Mouse (Mus musculus) thymus, postnatal 10 days (tissue): ENCODE data around the gene Cav2.

Experiments used
- DNase-seq, 2 experiments: peaks; one replicate each; pipeline ENCODE4 v3.0.0; 2021; ENCODE audit warnings: low spot score in 2 of 2

Cav2 gene

GRCm38 (mm10) chr6:17280939-17281756 lies at the start of gene Cav2:
Gene Cav2, plus strand, starts transcription at chr6:17281185.
- peak in 1 of 2 experiments; percentile 12 for DNase-seq

- DNase-seq: no peak
These were observed 41.3 kb upstream of the Cav2 start for GRCm38 (mm10) chr6:17239693-17240092.

DNA sequence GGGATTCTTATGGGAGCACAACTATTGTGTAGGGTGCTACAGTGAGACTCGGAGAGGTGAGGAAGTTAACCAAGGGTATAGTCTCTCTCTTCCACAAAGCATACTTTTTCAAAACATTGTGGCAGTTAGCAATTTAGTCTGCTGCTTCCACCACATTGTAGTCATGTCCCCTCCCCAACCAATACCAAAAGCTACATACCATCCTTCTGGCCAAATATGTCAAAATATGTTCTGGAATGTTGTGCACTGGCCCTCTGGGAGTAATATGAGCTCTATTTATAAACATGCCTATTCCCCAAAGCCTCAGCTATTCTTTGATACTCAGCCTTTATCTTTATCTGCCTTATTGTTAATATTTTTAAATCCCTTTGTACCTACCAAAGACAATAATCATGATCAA lies 40.0 kb upstream of the Cav2 start:
- DNase-seq: no peak

- DNase-seq: no peak
These were observed 34.0 kb upstream of the Cav2 start for GRCm38 (mm10) chr6:17246959-17247358.

DNA sequence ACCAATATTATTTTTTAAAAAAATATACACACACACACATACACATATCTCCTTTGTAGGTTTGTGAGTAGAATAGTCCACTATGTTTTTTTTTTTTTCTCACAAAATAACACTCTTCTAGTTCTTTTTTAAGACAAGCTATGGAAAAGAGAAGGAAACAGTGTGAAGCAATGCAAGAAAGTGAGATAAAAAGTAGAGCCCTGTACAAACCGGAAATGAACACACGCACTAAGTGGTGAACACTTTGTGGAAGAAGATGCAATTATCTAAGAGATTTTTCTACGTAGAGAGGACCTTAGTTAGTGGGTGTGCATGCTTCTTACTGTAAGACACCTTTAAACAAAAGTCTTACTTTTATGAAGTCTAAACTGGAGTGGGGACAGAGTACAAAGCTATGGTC lies 33.3 kb upstream of the Cav2 start:
- DNase-seq: no peak

GRCm38 (mm10) chr6:17248241-17248640 lies 32.7 kb upstream of the Cav2 start:
- no peak for DNase-seq

DNA sequence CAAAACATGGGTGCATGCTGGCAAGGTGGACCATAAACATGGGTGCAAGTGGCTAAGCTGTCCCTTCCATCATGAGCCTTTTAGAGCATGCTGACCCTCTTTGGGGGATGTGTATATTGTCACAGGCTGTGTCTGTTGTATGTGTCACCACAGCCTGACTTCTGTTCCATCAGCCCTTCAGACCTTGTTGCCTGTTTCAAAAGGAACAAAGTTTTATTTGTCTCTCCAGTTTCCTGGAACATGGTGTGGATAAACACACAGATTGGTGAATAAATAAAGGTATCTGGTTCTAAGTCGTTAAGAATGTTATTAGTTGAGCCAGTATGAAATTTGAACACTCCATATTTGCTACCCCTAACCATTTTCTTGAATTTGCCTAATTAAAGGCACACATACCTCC lies 29.0 kb upstream of the Cav2 start:
- DNase-seq: no peak

DNA sequence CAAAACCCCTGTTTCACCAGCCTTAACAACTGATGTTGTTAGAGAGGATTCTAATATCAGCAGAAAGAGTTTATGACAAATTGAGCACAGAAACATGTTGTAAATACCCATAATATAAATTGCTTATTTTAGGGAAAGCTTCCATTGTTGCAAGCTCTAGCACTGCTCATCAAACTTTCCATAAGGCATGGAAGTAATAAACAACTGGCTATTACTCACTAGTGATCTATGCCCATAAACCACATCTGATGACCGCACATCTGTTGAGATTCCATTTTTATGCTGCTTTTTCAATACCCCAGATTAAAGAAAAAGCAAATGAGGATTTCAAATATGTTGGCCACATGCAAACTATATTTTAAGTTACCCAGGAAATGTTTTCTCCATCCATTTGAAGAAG lies 22.8 kb upstream of the Cav2 start:
- DNase-seq: no peak

DNA sequence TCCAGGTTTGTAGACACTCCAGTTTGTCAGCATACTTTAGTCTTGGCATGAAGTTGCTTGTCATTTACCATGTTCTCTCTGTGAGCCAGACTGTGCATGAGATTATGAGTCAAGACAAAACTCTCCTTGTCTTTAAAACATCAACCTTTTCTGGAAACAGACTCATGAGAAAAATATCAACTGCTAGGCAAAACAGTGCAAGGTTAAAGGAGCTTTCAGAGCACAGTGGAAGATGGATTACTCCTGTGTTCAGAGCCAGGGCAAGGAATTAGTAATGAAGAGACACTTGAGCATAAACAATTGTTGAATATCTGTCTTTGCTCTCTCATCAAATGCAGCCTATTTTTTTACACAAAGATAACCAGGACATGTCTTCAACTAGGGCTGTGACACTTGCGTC lies 22.1 kb upstream of the Cav2 start:
- no peak for DNase-seq

DNA sequence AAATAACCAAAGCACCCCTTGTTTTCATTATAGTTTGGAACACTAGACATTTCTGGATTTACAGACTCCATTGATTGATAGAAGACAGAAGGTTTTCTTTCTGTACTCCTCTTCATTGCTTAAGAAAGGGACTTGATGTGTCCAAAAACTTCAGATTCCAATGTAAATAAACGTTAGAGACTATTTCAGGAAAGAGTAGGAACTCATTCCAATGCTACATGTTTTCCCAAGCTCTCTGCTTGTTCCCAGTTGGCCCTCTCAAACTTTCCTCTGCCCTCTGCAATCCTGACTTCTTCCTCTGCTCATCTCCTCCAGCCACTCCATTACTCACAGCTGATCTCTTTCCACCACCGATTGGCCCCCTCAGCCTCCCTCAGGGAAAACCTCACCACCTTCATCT lies 18.2 kb upstream of the Cav2 start:
- DNase-seq: no peak

- DNase-seq: no peak
These were observed 15.9 kb upstream of the Cav2 start for GRCm38 (mm10) chr6:17265043-17265442.

DNA sequence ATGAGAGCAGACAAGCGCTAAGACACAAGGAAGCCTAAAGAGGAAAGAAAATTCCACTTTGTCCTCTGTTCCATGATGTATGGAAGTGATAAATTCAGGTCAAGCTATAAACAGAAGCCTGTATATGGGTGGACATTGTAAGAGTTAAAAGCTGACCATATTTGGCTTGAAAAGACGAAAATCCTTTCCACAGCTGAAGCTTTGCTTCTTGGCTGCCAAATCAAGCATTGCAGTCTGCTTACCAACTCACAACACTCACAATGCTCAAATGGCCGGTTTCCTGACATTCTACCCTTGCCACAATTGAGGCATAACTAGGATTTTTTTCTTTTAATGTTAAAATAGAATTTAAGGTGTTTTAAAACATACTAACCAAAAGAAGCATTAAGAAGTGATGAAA lies 14.5 kb upstream of the Cav2 start:
- DNase-seq: no peak

DNA sequence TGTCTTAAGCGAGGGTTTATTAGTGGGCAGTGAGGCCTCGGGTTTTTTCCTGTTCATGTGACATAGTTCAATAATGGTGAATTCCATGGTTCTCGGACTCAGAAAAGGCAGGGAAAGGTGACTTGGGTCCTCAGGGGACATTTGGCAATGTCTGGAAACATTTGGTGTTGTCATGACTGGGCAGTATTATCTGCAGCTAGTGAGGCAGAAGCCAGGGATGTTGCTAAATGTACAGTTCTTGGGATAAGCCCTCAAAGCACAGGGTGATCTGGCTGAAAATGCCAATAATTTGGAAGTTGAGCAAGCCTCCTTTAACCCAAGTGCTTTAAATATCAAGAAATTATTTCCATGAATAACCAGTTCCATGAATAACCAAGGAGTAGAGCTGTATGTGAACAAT lies 2.6 kb upstream of the Cav2 start:
- DNase-seq: no peak

- no peak for DNase-seq
These were observed 740 bp downstream of the Cav2 start for GRCm38 (mm10) chr6:17281757-17282092.

- no peak for DNase-seq
These were observed 1.2 kb downstream of the Cav2 start for GRCm38 (mm10) chr6:17282159-17282558.

GRCm38 (mm10) chr6:17283834-17284233 lies 2.8 kb downstream of the Cav2 start:
- DNase-seq: no peak

DNA sequence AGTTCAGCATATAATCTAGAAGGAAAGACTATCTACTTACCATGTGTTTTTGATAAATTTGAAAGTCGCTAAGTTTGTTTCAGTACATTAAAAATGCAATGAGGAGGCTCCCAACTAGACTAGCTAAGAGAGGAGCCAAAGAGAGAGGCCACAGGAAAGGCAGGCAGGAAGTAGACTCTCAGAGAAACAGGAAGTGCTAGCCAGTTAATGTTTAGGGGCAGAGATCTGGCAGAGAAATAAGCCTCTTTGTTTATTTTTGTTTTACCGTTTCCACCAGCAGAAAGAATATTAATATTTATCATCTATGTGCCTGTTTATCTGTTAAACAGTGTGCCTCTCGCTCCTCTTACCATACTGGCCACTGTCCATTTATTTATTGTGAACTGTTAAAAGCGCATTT lies 5.4 kb downstream of the Cav2 start:
- DNase-seq: no peak

- no peak for DNase-seq
These were observed 14.1 kb downstream of the Cav2 start for GRCm38 (mm10) chr6:17295116-17295515.

DNA sequence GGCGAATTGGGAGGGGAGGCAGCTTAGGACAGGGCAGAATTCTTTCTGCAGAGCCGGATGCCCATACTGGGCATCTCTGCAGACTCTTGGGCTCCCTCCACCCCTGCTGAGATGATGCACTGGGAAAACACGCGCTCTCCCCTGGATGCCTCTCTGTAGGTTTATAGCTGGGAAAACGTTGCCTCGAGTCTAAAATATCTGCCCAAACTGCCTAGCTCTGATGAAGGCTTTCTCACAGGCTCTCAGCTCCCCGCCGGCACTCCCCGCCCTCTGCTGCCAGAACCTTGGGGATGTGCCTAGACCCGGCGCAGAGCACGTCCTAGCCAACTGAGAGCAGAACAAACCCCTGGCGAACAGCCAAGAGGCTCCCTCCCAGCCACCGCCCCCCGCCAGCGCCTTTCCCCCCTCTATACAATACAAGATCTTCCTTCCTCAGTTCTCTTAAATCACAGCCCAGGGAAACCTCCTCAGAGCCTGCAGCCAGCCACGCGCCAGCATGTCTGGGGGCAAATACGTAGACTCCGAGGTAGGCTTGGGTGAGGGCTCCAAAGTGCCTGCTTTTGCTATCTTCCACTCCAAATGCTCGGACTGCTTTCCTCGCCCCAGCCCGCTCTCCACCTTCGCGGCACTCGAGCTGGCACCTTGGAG lies 25.1 kb downstream of the Cav2 start, which contains the start of gene Cav1:
Gene Cav1, plus strand, starts transcription at position 382 of the 648 bp plus-strand sequence.
- DNase-seq: no peak

DNA sequence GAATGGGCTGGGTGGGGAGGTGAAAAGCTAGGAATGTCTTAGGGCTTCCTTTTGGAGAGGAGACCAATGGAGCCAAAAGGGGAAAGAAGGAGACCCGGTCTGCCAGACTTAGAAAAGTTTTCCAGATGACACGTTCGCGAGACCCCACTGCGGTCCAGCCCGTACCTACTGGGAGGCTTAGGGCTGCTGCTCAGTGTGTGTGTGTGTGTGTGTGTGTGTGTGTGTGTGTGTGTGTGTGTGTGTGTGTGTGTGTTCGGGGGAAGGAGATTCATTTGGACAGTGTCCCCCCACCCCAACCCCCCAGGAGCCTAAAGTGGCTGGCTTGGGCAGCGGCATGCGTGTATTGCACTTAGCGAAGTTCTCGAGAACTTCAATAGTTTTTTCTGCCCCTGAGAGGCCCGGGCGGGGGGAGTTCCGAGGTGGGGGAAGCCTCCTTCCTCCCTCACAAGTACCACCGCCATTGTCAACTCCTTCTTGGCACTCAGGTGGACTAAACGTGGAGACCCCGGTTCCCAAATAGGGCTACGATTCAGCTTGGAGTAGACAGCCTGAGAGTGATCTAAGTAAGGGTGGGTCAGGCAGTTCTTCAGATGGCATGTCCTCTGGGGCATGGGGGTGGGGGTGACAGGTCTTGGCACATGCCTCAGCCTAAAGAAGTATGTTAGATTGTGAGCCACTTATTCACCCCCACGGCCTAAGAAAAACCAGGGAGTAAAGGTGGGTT lies 25.8 kb downstream of the Cav2 start:
- no peak for DNase-seq

DNA sequence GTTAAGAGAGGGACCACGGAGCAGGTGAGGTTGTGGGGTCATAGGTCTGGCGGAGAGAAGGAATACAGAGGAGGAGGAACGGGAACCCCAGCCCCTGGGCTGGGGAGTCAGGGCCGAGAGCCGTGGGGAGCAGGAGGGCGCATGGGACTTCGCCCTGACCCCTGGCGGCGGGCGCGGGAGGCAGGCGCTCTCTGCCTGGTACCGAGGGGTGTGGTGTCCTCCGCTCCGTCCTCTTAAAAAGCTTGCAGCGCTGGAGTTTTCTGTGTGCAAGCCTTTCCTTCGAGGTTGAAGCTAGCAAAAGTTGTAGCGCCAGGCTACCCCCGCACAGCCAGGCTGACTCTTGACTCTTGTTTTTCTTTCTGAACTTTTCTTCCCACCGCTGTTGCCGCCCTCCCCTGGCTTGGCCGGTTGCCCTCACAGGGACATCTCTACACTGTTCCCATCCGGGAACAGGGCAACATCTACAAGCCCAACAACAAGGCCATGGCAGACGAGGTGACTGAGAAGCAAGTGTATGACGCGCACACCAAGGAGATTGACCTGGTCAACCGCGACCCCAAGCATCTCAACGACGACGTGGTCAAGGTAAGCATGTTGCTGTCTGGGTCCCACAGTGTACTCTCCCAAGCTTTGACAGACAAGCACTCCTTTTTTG lies 26.6 kb downstream of the Cav2 start:
- DNase-seq: peak in 1 of 2 experiments; percentile 44

- DNase-seq: no peak
These were observed 27.7 kb downstream of the Cav2 start for GRCm38 (mm10) chr6:17308661-17309060.
